Mouse (Mus musculus): ENCODE results near the gene Plekhg3.

DNA sequence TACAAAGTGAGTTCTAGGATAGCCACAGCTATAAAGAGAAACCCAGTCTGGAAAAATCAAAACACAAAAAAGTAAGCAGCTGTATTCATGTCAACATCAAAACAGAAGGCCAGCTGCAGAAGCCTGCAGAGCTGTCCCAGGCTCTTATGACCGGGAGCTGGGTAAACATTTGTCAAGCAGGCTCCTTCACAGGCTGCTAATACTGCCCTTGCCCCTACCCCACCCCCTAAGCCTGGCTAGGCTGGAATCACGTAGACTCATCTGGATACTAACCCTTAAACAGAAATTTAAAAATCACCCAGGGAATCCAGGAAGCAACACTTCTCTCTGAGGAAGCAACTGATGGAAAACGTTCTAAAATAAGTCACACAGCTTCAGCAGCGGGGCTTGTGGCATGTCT, 45.8 kb upstream of the Plekhg3 start:
- no peak for TF ChIP-seq MAFK (IDR thresholded peaks at IDR 0.05; ENCODE audit: insufficient read depth, low read depth, low read length)
- no peak for TF ChIP-seq HCFC1 (IDR thresholded peaks at IDR 0.05; ENCODE audit: borderline replicate concordance, insufficient read depth, low read length)
- no peak for TF ChIP-seq CHD2 (IDR thresholded peaks at IDR 0.05; ENCODE audit: low read depth, low read length)
- no peak for TF ChIP-seq ZNF384 (IDR thresholded peaks at IDR 0.05; ENCODE audit: low read depth, low read length)
